ENCODE assay signal across 9 mouse cellular contexts in genomic region chr12:117345088-117345977, GRCm38 (mm10).
DNase-seq lines count a peak whose midpoint lies in the region; ATAC-seq and TF ChIP-seq lines count a peak whose summit lies in the region.
"Had no signal": no experiment of that assay in that cellular context is flagged by ENCODE, and none has a peak within 500 bp of the region (broad histone marks: within the 10 kb centered on the region; RNA-seq: fewer than 3 reads in every experiment).

No protein-coding gene starts in this region.

- 33% methylated on average over 20 of the region's 20 CpGs for WGBS in heart, embryonic 11.5 days (ENCODE audit: insufficient replicate concordance)
- WGBS in heart, embryonic 10.5 days, result 32% methylated on average over 20 of the region's 20 CpGs
- 23% methylated on average over 20 of the region's 20 CpGs for WGBS in embryonic facial prominence, embryonic 13.5 days
- 33% methylated on average over 20 of the region's 20 CpGs for WGBS in intestine, postnatal 0 days
- 27% methylated on average over 20 of the region's 20 CpGs for WGBS in stomach, embryonic 15.5 days

- no peak overlapping the region for H3K9ac ChIP-seq in heart, embryonic 11.5 days (ENCODE audit: low read depth, low read length)
- H3K9ac ChIP-seq in embryonic facial prominence, embryonic 13.5 days, result 0 out of 2 replicates have a peak overlapping the region, but pooled peaks have one; percentile 23
- H3K9ac ChIP-seq in intestine, postnatal 0 days (ENCODE audit: low read depth, low read length), result no peak overlapping the region
- H3K9ac ChIP-seq in stomach, embryonic 15.5 days, result no peak overlapping the region

- intact Hi-C loops in gastrocnemius, adult 2 months (cut with DNase I), result no loop called here

- no peak for DNase-seq in heart, embryonic 10.5 days (ENCODE audit: low spot score)
- DNase-seq in mesoderm, embryonic 11.5 days (ENCODE audit: low read depth, low spot score), result peak; percentile 89
- no peak for DNase-seq in urinary bladder, adult 2 months (ENCODE audit: low spot score)
- DNase-seq in gastrocnemius, adult 2 months, result no peak

- H3K36me3 ChIP-seq in heart, embryonic 11.5 days (ENCODE audit: control insufficient read depth, insufficient read depth, low read length), result no peaks in the 10 kb centered on the region
- H3K36me3 ChIP-seq in heart, embryonic 10.5 days, result no peaks in the 10 kb centered on the region
- H3K36me3 ChIP-seq in embryonic facial prominence, embryonic 13.5 days, result no peaks in the 10 kb centered on the region
- H3K36me3 ChIP-seq in intestine, postnatal 0 days (ENCODE audit: control insufficient read depth, insufficient read depth), result no peaks in the 10 kb centered on the region
- no peaks in the 10 kb centered on the region for H3K36me3 ChIP-seq in stomach, embryonic 15.5 days

- no peak overlapping the region for H3K27ac ChIP-seq in heart, embryonic 11.5 days (ENCODE audit: low read depth, low read length)
- H3K27ac ChIP-seq in heart, embryonic 10.5 days, result no peak overlapping the region
- H3K27ac ChIP-seq in embryonic facial prominence, embryonic 13.5 days, result peak overlapping the region; percentile 41; the same call in 1 of the 2 replicates
- no peak overlapping the region for H3K27ac ChIP-seq in intestine, postnatal 0 days (ENCODE audit: low read depth, low read length)
- H3K27ac ChIP-seq in stomach, embryonic 15.5 days, result no peak overlapping the region
- H3K27ac ChIP-seq in gastrocnemius, adult 2 months, result no peak overlapping the region
- H3K27ac ChIP-seq: macrophage had no signal

- peak overlapping the region; percentile 39 for H3K4me2 ChIP-seq in heart, embryonic 11.5 days
- peak overlapping the region; percentile 47 for H3K4me2 ChIP-seq in embryonic facial prominence, embryonic 13.5 days
- H3K4me2 ChIP-seq in intestine, postnatal 0 days (replicated peaks; ENCODE audit: low read depth), result no peak overlapping the region
- peak overlapping the region; percentile 10; the same call in 1 of the 2 replicates for H3K4me2 ChIP-seq in stomach, embryonic 15.5 days

- H3K9me3 ChIP-seq in heart, embryonic 11.5 days (replicated peaks; ENCODE audit: control insufficient read depth, low read length), result no peaks in the 10 kb centered on the region
- no peaks in the 10 kb centered on the region for H3K9me3 ChIP-seq in heart, embryonic 10.5 days
- no peaks in the 10 kb centered on the region for H3K9me3 ChIP-seq in embryonic facial prominence, embryonic 13.5 days
- no peaks in the 10 kb centered on the region for H3K9me3 ChIP-seq in intestine, postnatal 0 days (ENCODE audit: control insufficient read depth)
- no peaks in the 10 kb centered on the region for H3K9me3 ChIP-seq in stomach, embryonic 15.5 days

- no peak overlapping the region for H3K4me3 ChIP-seq in heart, embryonic 11.5 days (ENCODE audit: low read depth, low read length)
- H3K4me3 ChIP-seq in heart, embryonic 10.5 days, result no peak overlapping the region
- H3K4me3 ChIP-seq in embryonic facial prominence, embryonic 13.5 days, result peak overlapping the region; percentile 8; the same call in 1 of the 2 replicates
- no peak overlapping the region for H3K4me3 ChIP-seq in intestine, postnatal 0 days (ENCODE audit: low read depth, low read length)
- H3K4me3 ChIP-seq in stomach, embryonic 15.5 days (replicated peaks), result no peak overlapping the region
- H3K4me3 ChIP-seq in gastrocnemius, adult 2 months, result no peak overlapping the region

- peaks cover 4% of the 10 kb centered on the region; the same call in 1 of the 2 replicates for H3K27me3 ChIP-seq in heart, embryonic 11.5 days (ENCODE audit: control insufficient read depth, insufficient read depth, low read length)
- H3K27me3 ChIP-seq in heart, embryonic 10.5 days (ENCODE audit: insufficient read depth, poor library complexity, severe bottlenecking), result peaks cover 9% of the 10 kb centered on the region; the same call in 1 of the 2 replicates
- no peaks in the 10 kb centered on the region for H3K27me3 ChIP-seq in embryonic facial prominence, embryonic 13.5 days
- H3K27me3 ChIP-seq in intestine, postnatal 0 days (replicated peaks; ENCODE audit: control insufficient read depth, insufficient read depth, low read length), result no peaks in the 10 kb centered on the region
- H3K27me3 ChIP-seq in stomach, embryonic 15.5 days (replicated peaks), result no peaks in the 10 kb centered on the region

- ATAC-seq in heart, embryonic 11.5 days (replicated peaks; ENCODE audit: insufficient number of reproducible peaks, low FRiP score, low TSS enrichment), result no peak; the same call in 1 of the 2 replicates
- ATAC-seq in embryonic facial prominence, embryonic 13.5 days (ENCODE audit: insufficient number of reproducible peaks, insufficient read depth, low FRiP score, low TSS enrichment, low read depth), result no peak
- no peak for ATAC-seq in intestine, postnatal 0 days
- peak; percentile 18; the same call in 1 of the 2 replicates for ATAC-seq in stomach, embryonic 15.5 days (ENCODE audit: insufficient read depth, low FRiP score, low read depth)

- peak; percentile 24; the same call in 1 of the 2 replicates for TF ChIP-seq CTCF in intestine, postnatal 0 days (IDR thresholded peaks at IDR 0.05; ENCODE audit: low read depth)
- TF ChIP-seq CTCF in gastrocnemius, adult 2 months (IDR thresholded peaks at IDR 0.05), result no peak

- peaks cover 11% of the 10 kb centered on the region; the same call in 1 of the 2 replicates for H3K4me1 ChIP-seq in heart, embryonic 11.5 days (ENCODE audit: control insufficient read depth, insufficient read depth, low read length)
- peaks cover 20% of the 10 kb centered on the region for H3K4me1 ChIP-seq in heart, embryonic 10.5 days
- peaks cover 21% of the 10 kb centered on the region for H3K4me1 ChIP-seq in embryonic facial prominence, embryonic 13.5 days
- no peaks in the 10 kb centered on the region for H3K4me1 ChIP-seq in intestine, postnatal 0 days (replicated peaks; ENCODE audit: control insufficient read depth, insufficient read depth, low read length)
- peaks cover 5% of the 10 kb centered on the region; the same call in 1 of the 2 replicates for H3K4me1 ChIP-seq in stomach, embryonic 15.5 days
